Mouse (Mus musculus): Measurements from ENCODE around the gene Fam193b. TPM values are rescaled to one million over a fixed set of nuclear protein-coding genes. Genes with fewer than 3 reads are reported as not detected.
A peak's percentile ranks its signal among the peaks of the same experiment; 100 is the strongest.

Fam193b gene
- polyA plus RNA-seq (2016; fragmentation: Nextera tagmentation; extraction: Ambion mirVana): 65.1 and 69.4 TPM in 2 replicates

GRCm38 (mm10) chr13:55571027-55571751, at the start of gene Fam193b:
Gene Fam193b, minus strand, starts transcription at chr13:55571120.
- ATAC-seq (ENCODE audit: insufficient number of reproducible peaks, insufficient read depth, low FRiP score, low TSS enrichment, low read depth): peak; percentile 80
- H3K27ac ChIP-seq: peak within 1 kb of the TSS; percentile 95
- peaks cover 15% of the 10 kb centered on the region for H3K36me3 ChIP-seq
- peak within 1 kb of the TSS; percentile 93 for H3K4me2 ChIP-seq
- H3K9me3 ChIP-seq: peaks cover 5% of the 10 kb centered on the region; the same call in 1 of the 2 replicates
- peak within 1 kb of the TSS; percentile 96 for H3K4me3 ChIP-seq (replicated peaks)
- WGBS: 4% methylated on average over 34 of the region's 47 CpGs
- peak within 1 kb of the TSS; percentile 95 for H3K9ac ChIP-seq (replicated peaks)
- peaks cover 17% of the 10 kb centered on the region for H3K4me1 ChIP-seq (replicated peaks)
- H3K27me3 ChIP-seq: no peaks in the 10 kb centered on the region

- 0 out of 2 replicates have a peak, but pooled peaks cover 4% of the 10 kb centered on the region for H3K9me3 ChIP-seq
- ATAC-seq (ENCODE audit: insufficient number of reproducible peaks, insufficient read depth, low FRiP score, low TSS enrichment, low read depth): no peak
- no peak overlapping the region for H3K9ac ChIP-seq (replicated peaks)
- H3K27me3 ChIP-seq: no peaks in the 10 kb centered on the region; the same call in 1 of the 2 replicates
- H3K4me2 ChIP-seq: no peak overlapping the region
- H3K4me3 ChIP-seq (replicated peaks): no peak overlapping the region
- H3K4me1 ChIP-seq (replicated peaks): peaks cover 22% of the 10 kb centered on the region
- H3K27ac ChIP-seq: no peak overlapping the region
- 85% methylated on average over 2 of the region's 2 CpGs for WGBS
- H3K36me3 ChIP-seq: peaks cover 7% of the 10 kb centered on the region; the same call in 1 of the 2 replicates
Observed at GRCm38 (mm10) chr13:55620275-55620674, 49.4 kb upstream of the Fam193b start.

- Histone ChIP-seq H3K27me3 (no peaks in the 10 kb centered on the region; the same call in 1 of the 2 replicates), H3K4me1 (replicated peaks) (peaks cover 14% of the 10 kb centered on the region), H3K4me2 (no peak overlapping the region), H3K9ac (replicated peaks) (no peak overlapping the region), H3K4me3 (replicated peaks) (no peak overlapping the region), H3K36me3 (no peaks in the 10 kb centered on the region; the same call in 1 of the 2 replicates), H3K27ac (no peak overlapping the region), H3K9me3 (0 out of 2 replicates have a peak, but pooled peaks cover 4% of the 10 kb centered on the region)
- ATAC-seq (ENCODE audit: insufficient number of reproducible peaks, insufficient read depth, low FRiP score, low TSS enrichment, low read depth): no peak
- WGBS: 93% methylated on average over 4 of the region's 4 CpGs
Observed at GRCm38 (mm10) chr13:55619328-55619727, 48.4 kb upstream of the Fam193b start.

GRCm38 (mm10) chr13:55613471-55613870, 42.6 kb upstream of the Fam193b start:
- Histone ChIP-seq H3K4me3 (replicated peaks) (no peak overlapping the region), H3K4me1 (replicated peaks) (peaks cover 6% of the 10 kb centered on the region; the same call in 1 of the 2 replicates), H3K4me2 (no peak overlapping the region), H3K9me3 (0 out of 2 replicates have a peak, but pooled peaks cover 4% of the 10 kb centered on the region), H3K36me3 (peaks cover 28% of the 10 kb centered on the region), H3K27ac (no peak overlapping the region), H3K9ac (replicated peaks) (no peak overlapping the region), H3K27me3 (no peaks in the 10 kb centered on the region; the same call in 1 of the 2 replicates)
- 45% methylated on average over 5 of the region's 5 CpGs for WGBS
- no peak for ATAC-seq (ENCODE audit: insufficient number of reproducible peaks, insufficient read depth, low FRiP score, low TSS enrichment, low read depth)

GRCm38 (mm10) chr13:55611996-55612395, 41.1 kb upstream of the Fam193b start:
- Histone ChIP-seq H3K9ac (replicated peaks) (peak overlapping the region; percentile 12; the same call in 1 of the 2 replicates), H3K36me3 (peaks cover 42% of the 10 kb centered on the region), H3K9me3 (no peaks in the 10 kb centered on the region), H3K4me3 (replicated peaks) (no peak overlapping the region), H3K27me3 (no peaks in the 10 kb centered on the region), H3K27ac (peak overlapping the region; percentile 56; the same call in 1 of the 2 replicates), H3K4me2 (no peak overlapping the region), H3K4me1 (replicated peaks) (peaks cover 6% of the 10 kb centered on the region; the same call in 1 of the 2 replicates)
- WGBS: 36% methylated on average over 7 of the region's 7 CpGs
- no peak for ATAC-seq (ENCODE audit: insufficient number of reproducible peaks, insufficient read depth, low FRiP score, low TSS enrichment, low read depth)

GRCm38 (mm10) chr13:55607624-55608006, 36.7 kb upstream of the Fam193b start:
- Histone ChIP-seq H3K36me3 (peaks cover 73% of the 10 kb centered on the region), H3K27ac (no peak overlapping the region), H3K4me3 (replicated peaks) (no peak overlapping the region), H3K9ac (replicated peaks) (no peak overlapping the region), H3K27me3 (no peaks in the 10 kb centered on the region), H3K4me2 (no peak overlapping the region), H3K4me1 (replicated peaks) (peaks cover 6% of the 10 kb centered on the region; the same call in 1 of the 2 replicates), H3K9me3 (no peaks in the 10 kb centered on the region)
- no peak for ATAC-seq (ENCODE audit: insufficient number of reproducible peaks, insufficient read depth, low FRiP score, low TSS enrichment, low read depth)
- 83% methylated on average over 2 of the region's 2 CpGs for WGBS

GRCm38 (mm10) chr13:55606899-55607623, 36.1 kb upstream of the Fam193b start:
- H3K9me3 ChIP-seq: no peaks in the 10 kb centered on the region
- WGBS: 83% methylated on average over 10 of the region's 10 CpGs
- peaks cover 73% of the 10 kb centered on the region for H3K36me3 ChIP-seq
- H3K4me2 ChIP-seq: no peak overlapping the region
- H3K9ac ChIP-seq (replicated peaks): no peak overlapping the region
- no peak overlapping the region for H3K4me3 ChIP-seq (replicated peaks)
- ATAC-seq (ENCODE audit: insufficient number of reproducible peaks, insufficient read depth, low FRiP score, low TSS enrichment, low read depth): no peak
- peaks cover 6% of the 10 kb centered on the region; the same call in 1 of the 2 replicates for H3K4me1 ChIP-seq (replicated peaks)
- H3K27ac ChIP-seq: no peak overlapping the region
- H3K27me3 ChIP-seq: no peaks in the 10 kb centered on the region

GRCm38 (mm10) chr13:55604606-55605005, 33.7 kb upstream of the Fam193b start:
- no peak overlapping the region for H3K9ac ChIP-seq (replicated peaks)
- H3K4me1 ChIP-seq (replicated peaks): peaks cover 6% of the 10 kb centered on the region
- no peak overlapping the region for H3K27ac ChIP-seq
- H3K27me3 ChIP-seq: no peaks in the 10 kb centered on the region
- H3K4me3 ChIP-seq (replicated peaks): no peak overlapping the region
- 94% methylated on average over 3 of the region's 3 CpGs for WGBS
- ATAC-seq (ENCODE audit: insufficient number of reproducible peaks, insufficient read depth, low FRiP score, low TSS enrichment, low read depth): no peak
- H3K4me2 ChIP-seq: no peak overlapping the region
- peaks cover 56% of the 10 kb centered on the region for H3K36me3 ChIP-seq
- no peaks in the 10 kb centered on the region for H3K9me3 ChIP-seq

- H3K36me3 ChIP-seq: peaks cover 47% of the 10 kb centered on the region
- H3K4me2 ChIP-seq: no peak overlapping the region
- ATAC-seq (ENCODE audit: insufficient number of reproducible peaks, insufficient read depth, low FRiP score, low TSS enrichment, low read depth): no peak
- no peaks in the 10 kb centered on the region for H3K9me3 ChIP-seq
- peaks cover 6% of the 10 kb centered on the region for H3K4me1 ChIP-seq (replicated peaks)
- no peak overlapping the region for H3K9ac ChIP-seq (replicated peaks)
- H3K27ac ChIP-seq: no peak overlapping the region
- H3K27me3 ChIP-seq: no peaks in the 10 kb centered on the region
- 12% methylated on average over 3 of the region's 3 CpGs for WGBS
- no peak overlapping the region for H3K4me3 ChIP-seq (replicated peaks)
Observed at GRCm38 (mm10) chr13:55601611-55602010, 30.7 kb upstream of the Fam193b start.

- 26% methylated on average over 9 of the region's 9 CpGs for WGBS
- Histone ChIP-seq H3K4me2 (peak overlapping the region; percentile 60), H3K4me1 (replicated peaks) (peaks cover 6% of the 10 kb centered on the region), H3K27ac (no peak overlapping the region), H3K9me3 (no peaks in the 10 kb centered on the region), H3K36me3 (peaks cover 47% of the 10 kb centered on the region), H3K9ac (replicated peaks) (peak overlapping the region; percentile 88), H3K27me3 (no peaks in the 10 kb centered on the region), H3K4me3 (replicated peaks) (peak overlapping the region; percentile 86)
- ATAC-seq (ENCODE audit: insufficient number of reproducible peaks, insufficient read depth, low FRiP score, low TSS enrichment, low read depth): no peak
Observed at GRCm38 (mm10) chr13:55600657-55601056, 29.7 kb upstream of the Fam193b start.

All from limb, embryonic 12.5 days (tissue).